Mouse (Mus musculus) stomach, postnatal 0 days (tissue): Measurements from ENCODE around the gene Tcf23.

Source experiments
- CTCF ChIP-seq: IDR thresholded peaks from 2 replicates; pipeline ENCODE4 v1.5.1; 2016; ENCODE audit warnings: antibody characterized with exemption, low read depth, mild to moderate bottlenecking, moderate library complexity
- EP300 ChIP-seq: optimal IDR thresholded peaks from 2 replicates; pipeline ENCODE3; 2016; ENCODE audit warnings: antibody characterized with exemption

DNA sequence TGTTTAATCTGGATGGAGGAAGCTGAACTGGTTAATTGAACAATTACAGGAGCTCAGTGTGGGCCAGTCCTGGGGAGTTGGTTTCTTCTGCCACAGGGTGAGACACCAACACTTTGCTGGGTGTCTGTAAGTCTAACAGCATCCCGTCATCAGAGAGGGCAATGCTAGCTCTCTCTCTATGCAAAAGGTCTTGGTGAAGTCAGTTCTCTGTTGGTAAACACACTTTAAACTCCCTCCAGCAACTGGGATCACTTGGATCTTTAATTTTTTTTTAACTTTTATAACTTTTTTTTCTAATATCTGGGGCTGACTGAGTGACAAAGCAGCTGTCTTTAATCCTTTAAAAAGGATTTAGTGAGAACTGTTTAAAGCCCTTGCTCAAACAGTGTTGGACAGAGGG lies 54.2 kb downstream of the Tcf23 start:
- TF ChIP-seq EP300 (no peak), CTCF (no peak)
